Comparison of ENCODE assay signal across 10 mouse cellular contexts in the genomic region with DNA sequence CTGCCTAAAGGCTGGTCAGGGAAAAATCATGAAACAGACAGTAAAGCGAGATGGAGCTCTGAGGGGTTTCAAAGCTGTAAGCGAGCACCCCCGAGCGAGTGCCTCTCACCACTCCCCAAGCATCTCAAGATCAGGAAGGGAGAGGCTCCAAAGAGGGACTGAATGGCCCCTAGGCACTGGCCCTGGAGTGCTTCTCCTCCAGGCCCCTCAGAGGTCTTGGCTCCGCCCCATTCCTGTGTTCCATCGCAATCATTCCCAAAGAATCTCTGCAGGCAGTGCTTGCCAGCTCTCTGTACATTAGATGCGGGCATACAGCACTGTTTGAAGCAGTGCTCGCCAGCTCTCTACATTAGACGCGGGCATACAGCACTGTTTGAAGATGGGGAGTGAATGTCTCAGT.
DNase-seq lines count a peak whose midpoint lies in the region; ATAC-seq and TF ChIP-seq lines count a peak whose summit lies in the region.
"Had no signal": no experiment of that assay in that cellular context is flagged by ENCODE, and none has a peak within 500 bp of the region (broad histone marks: within the 10 kb centered on the region; RNA-seq: fewer than 3 reads in every experiment).

No protein-coding gene starts in this region.

- intact Hi-C loops in gastrocnemius, adult 2 months (cut with DNase I) = loop anchor here (1.0 kb wide), 1 partner anchor 39 kb away; no protein-coding TSS in a partner anchor
- intact Hi-C loops in left cerebral cortex, adult 2 months (cut with DNase I) = loop anchor here (5.0 kb wide), 1 partner anchor 54 kb away; no protein-coding TSS in a partner anchor

- TF ChIP-seq CTCF in gastrocnemius, adult 2 months (IDR thresholded peaks at IDR 0.05) = no peak
- no peak for TF ChIP-seq CTCF in left cerebral cortex, adult 2 months (IDR thresholded peaks at IDR 0.05)

- ATAC-seq in erythroblast, adult 5-6 weeks (replicated peaks; ENCODE audit: low FRiP score, poor library complexity, severe bottlenecking) = 0 out of 2 replicates have a peak, but pooled peaks have one; percentile 35

- H3K4me3 ChIP-seq in gastrocnemius, adult 2 months = no peak overlapping the region
- no peak overlapping the region for H3K4me3 ChIP-seq in left cerebral cortex, adult 2 months

- 0 out of 2 replicates have a peak overlapping the region, but pooled peaks have one; percentile 8 for H3K27ac ChIP-seq in gastrocnemius, adult 2 months
- 0 out of 2 replicates have a peak overlapping the region, but pooled peaks have one; percentile 24 for H3K27ac ChIP-seq in left cerebral cortex, adult 2 months

- no peak for DNase-seq in gastrocnemius, adult 2 months
- no peak for DNase-seq in gastrocnemius, postnatal 25 days
- no peak for DNase-seq in left cerebral cortex, adult 2 months (ENCODE audit: extremely low spot score in 1 of 2, low spot score in 2 of 2)
- DNase-seq in left cerebral cortex, adult 11 months (ENCODE audit: low spot score) = no peak
- peak; percentile 48 for DNase-seq in lung, postnatal 14 days
- no peak for DNase-seq in adrenal gland, adult 8-10 months
- no peak for DNase-seq in layer of hippocampus, adult 9-11 months
- DNase-seq: gastrocnemius, postnatal 36 days; thymus, adult 2 months had no signal
